Mouse (Mus musculus): Measurements from ENCODE around the gene Tshz2. TPM values are rescaled to one million over a fixed set of nuclear protein-coding genes. Genes with fewer than 3 reads are reported as not detected.

Tshz2 gene
- polyA plus RNA-seq, 2 experiments = 0.43 to 1.5 TPM

DNA sequence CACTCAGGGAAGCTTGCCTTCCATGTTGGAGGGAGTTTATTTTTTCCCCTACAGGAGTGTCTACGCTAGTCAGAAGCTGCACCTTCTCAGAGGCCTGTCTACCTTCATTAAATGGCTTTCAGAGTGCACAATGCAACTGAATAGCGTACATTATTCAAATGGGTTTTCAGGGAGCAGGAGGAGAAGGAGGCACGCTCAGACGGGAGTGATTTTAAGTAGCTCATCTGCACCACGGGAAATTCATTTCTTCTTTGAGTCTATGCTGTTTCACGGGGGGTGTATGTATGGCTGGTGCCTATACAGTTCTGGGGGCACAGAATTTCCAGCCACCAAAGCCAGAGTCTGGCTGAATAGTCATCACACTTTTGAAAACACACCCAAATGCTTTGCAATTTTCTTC, 35.5 kb upstream of the Tshz2 start:
- Histone ChIP-seq H3K4me3 (ENCODE audit: insufficient read depth in 1 of 2, low read depth in 2 of 2, low read length in 2 of 2) (no peak overlapping the region), H3K36me3 (replicated peaks; ENCODE audit: control insufficient read depth, insufficient read depth, low read depth) (no peaks in the 10 kb centered on the region)
- 69% methylated on average over 6 of the region's 6 CpGs for WGBS (ENCODE audit: insufficient replicate concordance)

DNA sequence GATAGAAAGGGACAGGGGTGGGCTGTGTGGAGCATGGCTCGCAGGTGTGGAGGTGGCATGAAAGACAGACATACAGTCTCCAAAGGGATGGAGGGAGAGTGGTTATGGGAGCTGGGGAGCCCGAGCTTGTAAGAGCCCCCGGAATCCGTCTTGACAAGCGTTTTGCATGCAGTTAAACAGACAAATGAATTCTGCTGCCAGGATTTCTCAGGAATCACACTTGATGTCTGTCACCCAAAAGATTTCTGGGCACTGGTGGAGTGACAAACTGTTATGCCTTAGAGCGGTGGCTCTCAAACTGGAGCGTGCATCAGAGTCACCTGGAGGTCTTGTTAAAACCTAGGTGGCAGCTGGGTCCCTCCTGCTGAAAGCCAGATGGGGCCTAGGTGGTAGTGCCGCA, 34.8 kb upstream of the Tshz2 start:
- no peak for ATAC-seq (ENCODE audit: insufficient read depth)
- 71% methylated on average over 8 of the region's 8 CpGs for WGBS (ENCODE audit: insufficient replicate concordance)
- TF ChIP-seq EP300 (IDR thresholded peaks at IDR 0.05; ENCODE audit: low read depth) (no peak), CTCF (IDR thresholded peaks at IDR 0.05; ENCODE audit: low read depth) (no peak)
- no peaks in the 10 kb centered on the region for H3K9me3 ChIP-seq (ENCODE audit: control insufficient read depth, low read length)
- H3K4me2 ChIP-seq (ENCODE audit: low read depth) = no peak overlapping the region
- H3K4me3 ChIP-seq (ENCODE audit: insufficient read depth in 1 of 2, low read depth in 2 of 2, low read length in 2 of 2) = no peak overlapping the region
- H3K4me1 ChIP-seq (replicated peaks; ENCODE audit: control insufficient read depth in 2 of 2, insufficient read depth in 2 of 2, low read length in 1 of 2) = no peaks in the 10 kb centered on the region
- DNase-seq (ENCODE audit: low read depth in 3 of 3, low spot score in 3 of 3) = no peak
- no peak overlapping the region for H3K9ac ChIP-seq (replicated peaks)
- no peaks in the 10 kb centered on the region for H3K36me3 ChIP-seq (replicated peaks; ENCODE audit: control insufficient read depth, insufficient read depth, low read depth)
- no peak overlapping the region for H3K27ac ChIP-seq
- H3K27me3 ChIP-seq (ENCODE audit: control insufficient read depth, insufficient read depth, low read length) = no peaks in the 10 kb centered on the region

More for the DNA sequence above, 35.5 kb upstream of the Tshz2 start:
- Histone ChIP-seq H3K27ac (no peak overlapping the region), H3K9ac (replicated peaks) (no peak overlapping the region), H3K4me2 (ENCODE audit: low read depth) (no peak overlapping the region), H3K27me3 (ENCODE audit: control insufficient read depth, insufficient read depth, low read length) (no peaks in the 10 kb centered on the region), H3K4me1 (replicated peaks; ENCODE audit: control insufficient read depth in 2 of 2, insufficient read depth in 2 of 2, low read length in 1 of 2) (no peaks in the 10 kb centered on the region), H3K9me3 (ENCODE audit: control insufficient read depth, low read length) (no peaks in the 10 kb centered on the region)
- no peak for DNase-seq (ENCODE audit: low read depth in 3 of 3, low spot score in 3 of 3)
- no peak for ATAC-seq (ENCODE audit: insufficient read depth)
- TF ChIP-seq EP300 (IDR thresholded peaks at IDR 0.05; ENCODE audit: low read depth) (no peak), CTCF (IDR thresholded peaks at IDR 0.05; ENCODE audit: low read depth) (no peak)

GRCm38 (mm10) chr2:169599591-169599990, 33.2 kb upstream of the Tshz2 start:
- TF ChIP-seq CTCF (IDR thresholded peaks at IDR 0.05; ENCODE audit: low read depth) (no peak), EP300 (IDR thresholded peaks at IDR 0.05; ENCODE audit: low read depth) (no peak)
- Histone ChIP-seq H3K9me3 (ENCODE audit: control insufficient read depth, low read length) (no peaks in the 10 kb centered on the region), H3K4me1 (replicated peaks; ENCODE audit: control insufficient read depth in 2 of 2, insufficient read depth in 2 of 2, low read length in 1 of 2) (no peaks in the 10 kb centered on the region), H3K9ac (replicated peaks) (no peak overlapping the region), H3K27me3 (ENCODE audit: control insufficient read depth, insufficient read depth, low read length) (no peaks in the 10 kb centered on the region), H3K27ac (no peak overlapping the region), H3K36me3 (replicated peaks; ENCODE audit: control insufficient read depth, insufficient read depth, low read depth) (no peaks in the 10 kb centered on the region), H3K4me3 (ENCODE audit: insufficient read depth in 1 of 2, low read depth in 2 of 2, low read length in 2 of 2) (no peak overlapping the region), H3K4me2 (ENCODE audit: low read depth) (no peak overlapping the region)
- DNase-seq (ENCODE audit: low read depth in 3 of 3, low spot score in 3 of 3) (no peak), ATAC-seq (ENCODE audit: insufficient read depth) (no peak)
- 59% methylated on average over 4 of the region's 4 CpGs for WGBS (ENCODE audit: insufficient replicate concordance)

GRCm38 (mm10) chr2:169600163-169600562, 32.6 kb upstream of the Tshz2 start:
- Histone ChIP-seq H3K4me2 (ENCODE audit: low read depth) (no peak overlapping the region), H3K27ac (no peak overlapping the region), H3K4me1 (replicated peaks; ENCODE audit: control insufficient read depth in 2 of 2, insufficient read depth in 2 of 2, low read length in 1 of 2) (no peaks in the 10 kb centered on the region), H3K9me3 (ENCODE audit: control insufficient read depth, low read length) (no peaks in the 10 kb centered on the region), H3K27me3 (ENCODE audit: control insufficient read depth, insufficient read depth, low read length) (no peaks in the 10 kb centered on the region), H3K36me3 (replicated peaks; ENCODE audit: control insufficient read depth, insufficient read depth, low read depth) (no peaks in the 10 kb centered on the region), H3K4me3 (ENCODE audit: insufficient read depth in 1 of 2, low read depth in 2 of 2, low read length in 2 of 2) (no peak overlapping the region), H3K9ac (replicated peaks) (no peak overlapping the region)
- 45% methylated on average over 6 of the region's 6 CpGs for WGBS (ENCODE audit: insufficient replicate concordance)
- TF ChIP-seq EP300 (IDR thresholded peaks at IDR 0.05; ENCODE audit: low read depth) (no peak), CTCF (IDR thresholded peaks at IDR 0.05; ENCODE audit: low read depth) (no peak)
- ATAC-seq (ENCODE audit: insufficient read depth) = no peak
- DNase-seq (ENCODE audit: low read depth in 3 of 3, low spot score in 3 of 3) = no peak

GRCm38 (mm10) chr2:169606901-169607678, 25.7 kb upstream of the Tshz2 start:
- H3K9ac ChIP-seq (replicated peaks) = no peak overlapping the region
- 64% methylated on average over 13 of the region's 13 CpGs for WGBS (ENCODE audit: insufficient replicate concordance)
- no peak overlapping the region for H3K4me2 ChIP-seq (ENCODE audit: low read depth)
- no peaks in the 10 kb centered on the region for H3K36me3 ChIP-seq (replicated peaks; ENCODE audit: control insufficient read depth, insufficient read depth, low read depth)
- no peak overlapping the region for H3K27ac ChIP-seq
- ATAC-seq (ENCODE audit: insufficient read depth) (no peak), DNase-seq (ENCODE audit: low read depth in 3 of 3, low spot score in 3 of 3) (no peak)
- no peaks in the 10 kb centered on the region for H3K9me3 ChIP-seq (ENCODE audit: control insufficient read depth, low read length)
- H3K4me3 ChIP-seq (ENCODE audit: insufficient read depth in 1 of 2, low read depth in 2 of 2, low read length in 2 of 2) = no peak overlapping the region
- TF ChIP-seq EP300 (IDR thresholded peaks at IDR 0.05; ENCODE audit: low read depth) (no peak), CTCF (IDR thresholded peaks at IDR 0.05; ENCODE audit: low read depth) (no peak)
- no peaks in the 10 kb centered on the region for H3K27me3 ChIP-seq (ENCODE audit: control insufficient read depth, insufficient read depth, low read length)
- no peaks in the 10 kb centered on the region for H3K4me1 ChIP-seq (replicated peaks; ENCODE audit: control insufficient read depth in 2 of 2, insufficient read depth in 2 of 2, low read length in 1 of 2)

Data from liver, embryonic 14.5 days (tissue).